ENCODE assay signal across 7 mouse cellular contexts in genomic region chr17:29489971-29490712, GRCm38 (mm10). TPM values are rescaled to one million over a fixed set of nuclear protein-coding genes. Genes with fewer than 3 reads are reported as not detected.
A peak's percentile ranks its signal among the peaks of the same experiment; 100 is the strongest.
DNase-seq lines count a peak whose midpoint lies in the region; ATAC-seq lines count a peak whose summit lies in the region.

No protein-coding gene starts in this region.

- H3K27me3 ChIP-seq in embryonic facial prominence, embryonic 10.5 days (replicated peaks; ENCODE audit: low read depth, poor library complexity, severe bottlenecking): no peaks in the 10 kb centered on the region
- H3K27me3 ChIP-seq in limb, embryonic 10.5 days (ENCODE audit: low read depth, poor library complexity, severe bottlenecking): no peaks in the 10 kb centered on the region
- H3K27me3 ChIP-seq in midbrain, embryonic 13.5 days: no peaks in the 10 kb centered on the region

- peaks cover 52% of the 10 kb centered on the region for H3K4me1 ChIP-seq in embryonic facial prominence, embryonic 10.5 days
- peaks cover 30% of the 10 kb centered on the region for H3K4me1 ChIP-seq in limb, embryonic 10.5 days
- peaks cover 34% of the 10 kb centered on the region for H3K4me1 ChIP-seq in midbrain, embryonic 13.5 days (replicated peaks)

- H3K9me3 ChIP-seq in embryonic facial prominence, embryonic 10.5 days: no peaks in the 10 kb centered on the region
- H3K9me3 ChIP-seq in limb, embryonic 10.5 days (replicated peaks): no peaks in the 10 kb centered on the region
- H3K9me3 ChIP-seq in midbrain, embryonic 13.5 days: no peaks in the 10 kb centered on the region

- H3K36me3 ChIP-seq in embryonic facial prominence, embryonic 10.5 days (replicated peaks): peaks cover 22% of the 10 kb centered on the region
- peaks cover 22% of the 10 kb centered on the region for H3K36me3 ChIP-seq in limb, embryonic 10.5 days
- H3K36me3 ChIP-seq in midbrain, embryonic 13.5 days: peaks cover 13% of the 10 kb centered on the region

- H3K27ac ChIP-seq in embryonic facial prominence, embryonic 10.5 days (replicated peaks): peak overlapping the region; percentile 98
- H3K27ac ChIP-seq in limb, embryonic 10.5 days: peak overlapping the region; percentile 98
- peak overlapping the region; percentile 95 for H3K27ac ChIP-seq in midbrain, embryonic 13.5 days

- H3K9ac ChIP-seq in midbrain, embryonic 13.5 days (replicated peaks): peak overlapping the region; percentile 91

- ATAC-seq in granulocyte monocyte progenitor cell, adult 5-6 weeks (replicated peaks; ENCODE audit: poor library complexity, severe bottlenecking): peak; percentile 66
- ATAC-seq in midbrain, embryonic 13.5 days: peak; percentile 85

- H3K4me2 ChIP-seq in midbrain, embryonic 13.5 days (replicated peaks): peak overlapping the region; percentile 95

- peak; percentile 100 for DNase-seq in adrenal gland, postnatal 10 days
- DNase-seq in embryonic facial prominence, embryonic 10.5 days (ENCODE audit: low spot score): peak; percentile 100
- peak; percentile 98 for DNase-seq in kidney, adult 11 months
- peak; percentile 100 for DNase-seq in limb, embryonic 10.5 days (ENCODE audit: low spot score)
- peak; percentile 97 for DNase-seq in spleen, adult 12 weeks (ENCODE audit: low spot score)

- peak overlapping the region; percentile 95 for H3K4me3 ChIP-seq in embryonic facial prominence, embryonic 10.5 days
- peak overlapping the region; percentile 89 for H3K4me3 ChIP-seq in limb, embryonic 10.5 days
- peak overlapping the region; percentile 90 for H3K4me3 ChIP-seq in midbrain, embryonic 13.5 days (replicated peaks)

- WGBS in embryonic facial prominence, embryonic 10.5 days: under 1% methylated on average over 68 of the region's 68 CpGs
- WGBS in limb, embryonic 10.5 days: under 1% methylated on average over 64 of the region's 68 CpGs
- 0% methylated on average over 43 of the region's 68 CpGs for WGBS in midbrain, embryonic 13.5 days

RNA-seq across cellular contexts. Expression of gene Pim1, which starts 0.4 kb away (rescaled TPM):
- 100 to 1,000 TPM in 1 of 2 experiments, 10 to 100 TPM in 1; 73.4 to 104 TPM for total RNA-seq in adrenal gland, postnatal 10 days (2021)
- polyA plus RNA-seq in embryonic facial prominence, embryonic 10.5 days (2016; fragmentation: Nextera tagmentation; extraction: Ambion mirVana): 31.6 and 33.2 TPM in 2 replicates
- total RNA-seq in granulocyte monocyte progenitor cell, adult 5-6 weeks (2014; fragmentation: Nextera tagmentation): 33.0 and 59.6 TPM in 2 replicates
- 89.9 and 94.0 TPM in 2 replicates for total RNA-seq in granulocyte monocyte progenitor cell, adult 5-6 weeks (2017)
- polyA plus RNA-seq in limb, embryonic 10.5 days (2016; fragmentation: Nextera tagmentation; extraction: Ambion mirVana): 27.4 and 31.0 TPM in 2 replicates
- polyA plus RNA-seq in midbrain, embryonic 13.5 days (2015; fragmentation: Nextera tagmentation; extraction: Ambion mirVana): 13.4 and 15.4 TPM in 2 replicates

RNA-seq across cellular contexts. Expression of gene Gm17657, which starts 59.3 kb away (rescaled TPM):
- total RNA-seq in adrenal gland, postnatal 10 days (2021): not detected
- not detected in 2 replicates for polyA plus RNA-seq in embryonic facial prominence, embryonic 10.5 days (2016; fragmentation: Nextera tagmentation; extraction: Ambion mirVana)
- total RNA-seq in granulocyte monocyte progenitor cell, adult 5-6 weeks (2014; fragmentation: Nextera tagmentation): 0.47 TPM in 1 of 2 replicates, not detected in the other
- not detected in 2 replicates for total RNA-seq in granulocyte monocyte progenitor cell, adult 5-6 weeks (2017)
- polyA plus RNA-seq in limb, embryonic 10.5 days (2016; fragmentation: Nextera tagmentation; extraction: Ambion mirVana): not detected in 2 replicates
- not detected in 2 replicates for polyA plus RNA-seq in midbrain, embryonic 13.5 days (2015; fragmentation: Nextera tagmentation; extraction: Ambion mirVana)

RNA-seq across cellular contexts. Expression of gene Tbc1d22b, which starts 59.4 kb away (rescaled TPM):
- 10 to 100 TPM; 19.7 to 20.3 TPM for total RNA-seq in adrenal gland, postnatal 10 days (2021)
- polyA plus RNA-seq in embryonic facial prominence, embryonic 10.5 days (2016; fragmentation: Nextera tagmentation; extraction: Ambion mirVana): 18.4 and 19.5 TPM in 2 replicates
- total RNA-seq in granulocyte monocyte progenitor cell, adult 5-6 weeks (2014; fragmentation: Nextera tagmentation): 24.8 and 34.1 TPM in 2 replicates
- total RNA-seq in granulocyte monocyte progenitor cell, adult 5-6 weeks (2017): 8.3 and 10.2 TPM in 2 replicates
- polyA plus RNA-seq in limb, embryonic 10.5 days (2016; fragmentation: Nextera tagmentation; extraction: Ambion mirVana): 20.9 and 22.4 TPM in 2 replicates
- 22.1 and 26.1 TPM in 2 replicates for polyA plus RNA-seq in midbrain, embryonic 13.5 days (2015; fragmentation: Nextera tagmentation; extraction: Ambion mirVana)

Comparison
In these comparisons a context has a peak if more than half of its experiments do, and no peak if none do; other contexts are left out.
1. Peak in every context shown above with its lines: DNase-seq, ATAC-seq, H3K4me3 ChIP-seq and H3K27ac ChIP-seq.